Mouse (Mus musculus) adrenal gland, postnatal 10 days (tissue): Measurements from ENCODE around the gene Birc5. TPM values are rescaled to one million over a fixed set of nuclear protein-coding genes. Genes with fewer than 3 reads are reported as not detected.
A peak's percentile ranks its signal among the peaks of the same experiment; 100 is the strongest.

ENCODE experiments used
- DNase-seq: peaks from one replicate; pipeline ENCODE4 v3.0.0; 2021; ENCODE audit warnings: mixed read lengths
- total RNA-seq, 2 experiments: library from RNA; stranded (reverse); gene quantifications; 2 replicates each; pipeline ENCODE4 v1.2.3; 2021

Birc5 gene
- total RNA-seq, 2 experiments from 2014 or later, result 23.3 to 28.0 TPM

- no peak for DNase-seq
Observed at GRCm38 (mm10) chr11:117855360-117855759, 6.3 kb downstream of the Birc5 start.

GRCm38 (mm10) chr11:117855975-117856374 lies 6.9 kb downstream of the Birc5 start:
- DNase-seq, result no peak

- DNase-seq, result no peak
Observed at GRCm38 (mm10) chr11:117857462-117857861, 8.4 kb downstream of the Birc5 start.

- no peak for DNase-seq
Observed at GRCm38 (mm10) chr11:117858392-117858791, 9.3 kb downstream of the Birc5 start.

- DNase-seq, result no peak
Observed at GRCm38 (mm10) chr11:117860601-117861000, 11.6 kb downstream of the Birc5 start, which contains the start of gene Tmem235. Gene Tmem235 (plus strand): TSS chr11:117860752.

- DNase-seq, result no peak
Observed at GRCm38 (mm10) chr11:117863174-117863856, 14.3 kb downstream of the Birc5 start.

- no peak for DNase-seq
Observed at GRCm38 (mm10) chr11:117864805-117865204, 15.8 kb downstream of the Birc5 start.

- no peak for DNase-seq
Observed at GRCm38 (mm10) chr11:117865988-117866387, 16.9 kb downstream of the Birc5 start.

- peak; percentile 78 for DNase-seq
Observed at GRCm38 (mm10) chr11:117870688-117871365, 21.8 kb downstream of the Birc5 start.

GRCm38 (mm10) chr11:117871376-117871775 lies 22.3 kb downstream of the Birc5 start:
- no peak for DNase-seq

GRCm38 (mm10) chr11:117871911-117872584 lies 23.0 kb downstream of the Birc5 start:
- DNase-seq, result no peak

- peak; percentile 90 for DNase-seq
Observed at GRCm38 (mm10) chr11:117872861-117873608, 24.0 kb downstream of the Birc5 start, which contains the start of gene Tha1. Gene Tha1 (minus strand): TSS chr11:117873481.

- no peak for DNase-seq
Observed at GRCm38 (mm10) chr11:117874419-117874818, 25.4 kb downstream of the Birc5 start.

- no peak for DNase-seq
Observed at GRCm38 (mm10) chr11:117875681-117876080, 26.6 kb downstream of the Birc5 start.

- peak; percentile 58 for DNase-seq
Observed at GRCm38 (mm10) chr11:117877917-117878745, 29.1 kb downstream of the Birc5 start.

GRCm38 (mm10) chr11:117878892-117879291 lies 29.8 kb downstream of the Birc5 start:
- DNase-seq, result no peak

GRCm38 (mm10) chr11:117879676-117880075 lies 30.6 kb downstream of the Birc5 start:
- no peak for DNase-seq

GRCm38 (mm10) chr11:117880336-117880976 lies 31.4 kb downstream of the Birc5 start:
- DNase-seq, result no peak

GRCm38 (mm10) chr11:117880977-117881358 lies 31.9 kb downstream of the Birc5 start:
- DNase-seq, result no peak

GRCm38 (mm10) chr11:117881787-117882186 lies 32.7 kb downstream of the Birc5 start:
- peak; percentile 60 for DNase-seq

- peak; percentile 37 for DNase-seq
Observed at GRCm38 (mm10) chr11:117882208-117882607, 33.2 kb downstream of the Birc5 start.
